Mouse (Mus musculus) cortical plate, adult 2 months (tissue): ENCODE results near the gene Dnajb6.

ENCODE experiments used
- CTCF ChIP-seq: fragments of 200-500 bp; IDR thresholded peaks from 2 replicates; pipeline ENCODE4 v1.5.1; 2011; ENCODE audit warnings: mild to moderate bottlenecking, control low read depth, low read length; ENCODE audit not compliant: insufficient read depth; ENCODE audit errors: extremely low read depth
- POLR2A ChIP-seq: fragments of 200-500 bp; IDR thresholded peaks from 2 replicates; pipeline ENCODE4 v1.6.1; 2011; ENCODE audit warnings: mild to moderate bottlenecking, low read length, control low read depth; ENCODE audit not compliant: insufficient read depth; ENCODE audit errors: extremely low read depth

GRCm38 (mm10) chr5:29842444-29843166 is 107.1 kb downstream of the Dnajb6 start:
- no peak for TF ChIP-seq POLR2A
- TF ChIP-seq CTCF: no peak
